Mouse (Mus musculus) thymus, postnatal 14 days (tissue): ENCODE measurements around the gene Gpr19.

Experiments used
- DNase-seq: peaks from one replicate; pipeline ENCODE4 v3.0.0; 2021

The Gpr19 gene

GRCm38 (mm10) chr6:134898095-134898965, at the start of gene Gpr19:
Gpr19 (minus strand) TSS chr6:134898578.
- peak; percentile 82 for DNase-seq

GRCm38 (mm10) chr6:134947311-134948087, 49.1 kb upstream of the Gpr19 start:
- peak; percentile 77 for DNase-seq

- DNase-seq: no peak
Observed at GRCm38 (mm10) chr6:134946858-134947257, 48.5 kb upstream of the Gpr19 start.

- DNase-seq: no peak
Observed at GRCm38 (mm10) chr6:134946054-134946453, 47.7 kb upstream of the Gpr19 start.

- DNase-seq: no peak
Observed at GRCm38 (mm10) chr6:134943759-134944407, 45.5 kb upstream of the Gpr19 start.

- DNase-seq: no peak
Observed at GRCm38 (mm10) chr6:134939781-134940180, 41.4 kb upstream of the Gpr19 start.

- DNase-seq: no peak
Observed at GRCm38 (mm10) chr6:134934305-134934704, 35.9 kb upstream of the Gpr19 start.

GRCm38 (mm10) chr6:134933207-134933558, 34.8 kb upstream of the Gpr19 start:
- no peak for DNase-seq

GRCm38 (mm10) chr6:134932486-134933206, 34.3 kb upstream of the Gpr19 start:
- DNase-seq: peak; percentile 28

GRCm38 (mm10) chr6:134931146-134931545, 32.8 kb upstream of the Gpr19 start:
- DNase-seq: no peak

- no peak for DNase-seq
Observed at GRCm38 (mm10) chr6:134930383-134930782, 32.0 kb upstream of the Gpr19 start.

- DNase-seq: no peak
Observed at GRCm38 (mm10) chr6:134929926-134930325, 31.5 kb upstream of the Gpr19 start.

GRCm38 (mm10) chr6:134928889-134929310, 30.5 kb upstream of the Gpr19 start:
- peak; percentile 59 for DNase-seq

GRCm38 (mm10) chr6:134928096-134928888, 29.9 kb upstream of the Gpr19 start:
- peak; percentile 84 for DNase-seq

GRCm38 (mm10) chr6:134927595-134928095, 29.3 kb upstream of the Gpr19 start:
- DNase-seq: no peak

- DNase-seq: peak; percentile 73
Observed at GRCm38 (mm10) chr6:134926803-134927594, 28.6 kb upstream of the Gpr19 start.

- no peak for DNase-seq
Observed at GRCm38 (mm10) chr6:134926338-134926705, 27.9 kb upstream of the Gpr19 start.

GRCm38 (mm10) chr6:134925673-134926337, 27.4 kb upstream of the Gpr19 start:
- DNase-seq: no peak

- DNase-seq: no peak
Observed at GRCm38 (mm10) chr6:134924262-134924661, 25.9 kb upstream of the Gpr19 start.

GRCm38 (mm10) chr6:134923670-134924069, 25.3 kb upstream of the Gpr19 start:
- no peak for DNase-seq
